In the genomic region with DNA sequence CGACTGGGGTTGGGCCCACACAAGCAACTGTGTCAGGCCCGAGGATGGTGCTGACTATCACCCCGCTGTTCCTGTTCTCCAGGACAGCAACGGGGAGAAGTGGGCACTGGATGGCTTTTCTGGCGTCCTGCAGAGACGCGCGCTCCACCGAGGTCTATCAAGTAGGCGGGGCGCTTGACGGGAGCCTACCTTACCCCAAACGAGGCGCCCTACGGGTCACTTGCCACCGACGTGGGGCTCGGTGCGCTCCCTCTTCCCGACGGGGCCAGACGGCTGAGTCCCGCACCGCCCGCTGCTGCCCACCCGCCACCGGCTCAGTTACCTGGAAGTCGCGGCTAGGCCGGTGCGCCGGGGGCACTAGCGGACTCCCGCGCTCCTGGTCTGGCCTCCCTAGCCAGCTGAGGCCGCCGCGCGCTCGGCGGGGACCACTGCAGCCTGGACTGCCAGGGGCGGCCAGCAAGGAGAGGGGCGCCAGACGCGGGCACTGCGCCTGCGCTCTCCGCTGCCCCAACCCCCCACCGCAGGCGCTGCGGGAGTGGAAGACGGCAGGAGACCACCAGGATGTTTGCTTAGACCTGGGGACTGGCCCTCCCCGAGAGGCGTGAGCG, we compare ENCODE assay signal across 8 mouse cellular contexts. TPM values are rescaled to one million over a fixed set of nuclear protein-coding genes. Genes with fewer than 3 reads are reported as not detected.
DNase-seq lines count a peak whose midpoint lies in the region; ATAC-seq and TF ChIP-seq lines count a peak whose summit lies in the region.

A gene (minus strand): TSS at position 465 of the 608 bp plus-strand sequence.

- H3K36me3 ChIP-seq in forebrain, postnatal 0 days (ENCODE audit: insufficient read depth) = no peaks in the 10 kb centered on the region
- no peaks in the 10 kb centered on the region for H3K36me3 ChIP-seq in hindbrain, embryonic 15.5 days

- H3K27me3 ChIP-seq in cerebellum, adult 2 months (ENCODE audit: control insufficient read depth, insufficient read depth, low read length) = no peaks in the 10 kb centered on the region
- H3K27me3 ChIP-seq in forebrain, postnatal 0 days (ENCODE audit: insufficient read depth, low read length) = no peaks in the 10 kb centered on the region; the same call in 1 of the 2 replicates
- H3K27me3 ChIP-seq in hindbrain, embryonic 15.5 days = no peaks in the 10 kb centered on the region

- H3K27ac ChIP-seq in cerebellum, adult 2 months (ENCODE audit: insufficient read depth, low read length) = peak within 1 kb of the TSS; percentile 90
- peak within 1 kb of the TSS; percentile 45; the same call in 1 of the 2 replicates for H3K27ac ChIP-seq in forebrain, postnatal 0 days (ENCODE audit: low read depth, low read length)
- peak within 1 kb of the TSS; percentile 81 for H3K27ac ChIP-seq in hindbrain, embryonic 15.5 days (replicated peaks)

- no peak for TF ChIP-seq CTCF in cerebellum, adult 2 months (IDR thresholded peaks at IDR 0.05; ENCODE audit: borderline replicate concordance, insufficient read depth, low read depth, low read length)
- TF ChIP-seq CTCF in forebrain, postnatal 0 days (IDR thresholded peaks at IDR 0.05; ENCODE audit: low read depth) = peak; percentile 58

- peak within 1 kb of the TSS; percentile 94 for H3K4me3 ChIP-seq in cerebellum, adult 2 months (replicated peaks; ENCODE audit: insufficient read depth, low read depth, low read length)
- H3K4me3 ChIP-seq in forebrain, postnatal 0 days (ENCODE audit: low read depth, low read length) = peak within 1 kb of the TSS; percentile 66
- peak within 1 kb of the TSS; percentile 93 for H3K4me3 ChIP-seq in hindbrain, embryonic 15.5 days

- peak within 1 kb of the TSS; percentile 61 for H3K9ac ChIP-seq in forebrain, postnatal 0 days
- H3K9ac ChIP-seq in hindbrain, embryonic 15.5 days = peak within 1 kb of the TSS; percentile 86

- H3K9me3 ChIP-seq in forebrain, postnatal 0 days (ENCODE audit: low read length) = no peaks in the 10 kb centered on the region
- no peaks in the 10 kb centered on the region for H3K9me3 ChIP-seq in hindbrain, embryonic 15.5 days

- TF ChIP-seq POLR2A in cerebellum, adult 2 months (IDR thresholded peaks at IDR 0.05; ENCODE audit: borderline replicate concordance, insufficient read depth, low read length) = no peak; the same call in 1 of the 2 replicates

- intact Hi-C loops in left cerebral cortex, postnatal 10 days (cut with DNase I) = loop anchor here (5.0 kb wide), 1 partner anchor 72 kb away; no protein-coding TSS in a partner anchor

- WGBS in cerebellum, adult 2 months = under 1% methylated on average over 55 of the region's 55 CpGs
- WGBS in forebrain, postnatal 0 days = under 1% methylated on average over 53 of the region's 55 CpGs
- WGBS in hindbrain, embryonic 15.5 days = under 1% methylated on average over 54 of the region's 55 CpGs

- DNase-seq in gastrocnemius, postnatal 10 days = peak; percentile 21
- no peak for DNase-seq in gastrocnemius, adult 8-10 months (ENCODE audit: low spot score in 2 of 2)
- peak; percentile 68 to 80 for DNase-seq in cerebellum, adult 2 months
- peak; percentile 75 for DNase-seq in forebrain, postnatal 0 days
- DNase-seq in left cerebral cortex, postnatal 10 days (ENCODE audit: extremely low spot score in 1 of 2, low spot score in 2 of 2) = peak; percentile 34 to 73
- peak; percentile 69 to 80 for DNase-seq in lung, postnatal 4 days
- DNase-seq in right cerebral cortex, postnatal 14 days = peak; percentile 63

- ATAC-seq in forebrain, postnatal 0 days = peak; percentile 92
- ATAC-seq in hindbrain, embryonic 15.5 days (ENCODE audit: low FRiP score, low read depth) = peak; percentile 92

- peaks cover 7% of the 10 kb centered on the region; the same call in 1 of the 2 replicates for H3K4me1 ChIP-seq in cerebellum, adult 2 months (ENCODE audit: control insufficient read depth, insufficient read depth, low read length)
- peaks cover 3% of the 10 kb centered on the region; the same call in 1 of the 2 replicates for H3K4me1 ChIP-seq in forebrain, postnatal 0 days (ENCODE audit: insufficient read depth)
- H3K4me1 ChIP-seq in hindbrain, embryonic 15.5 days (replicated peaks) = peaks cover 18% of the 10 kb centered on the region

- H3K4me2 ChIP-seq in forebrain, postnatal 0 days (ENCODE audit: low read depth) = peak within 1 kb of the TSS; percentile 65
- peak within 1 kb of the TSS; percentile 86 for H3K4me2 ChIP-seq in hindbrain, embryonic 15.5 days

RNA-seq across cellular contexts. Expression of the gene that starts here (rescaled TPM):
- total RNA-seq in gastrocnemius, postnatal 10 days (2021) = under 1 TPM; 0.68 to 0.70 TPM
- total RNA-seq in gastrocnemius, adult 8-10 months (2022) = under 1 TPM; 0.48 to 0.77 (median 0.51) TPM
- polyA plus RNA-seq in cerebellum, adult 2 months (2012; rRNA removed) = 39.1 and 40.2 TPM in 2 replicates
- 9.4 and 13.5 TPM in 2 replicates for total RNA-seq in forebrain, postnatal 0 days (2014; rRNA removed)
- 5.6 and 10.5 TPM in 2 replicates for polyA plus RNA-seq in forebrain, postnatal 0 days (2015; fragmentation: Nextera tagmentation; extraction: Ambion mirVana)
- polyA plus RNA-seq in hindbrain, embryonic 15.5 days (2015; fragmentation: Nextera tagmentation; extraction: Ambion mirVana) = 21.9 and 24.3 TPM in 2 replicates
- 10 to 100 TPM; 11.7 to 13.2 TPM for total RNA-seq in left cerebral cortex, postnatal 10 days (2021)

Comparison
In these comparisons a context has a peak if more than half of its experiments do, and no peak if none do; other contexts are left out.
1. Peak in DNase-seq in gastrocnemius, postnatal 10 days; RNA of the gene not detected or under 1 TPM.
2. DNase-seq: peak in cerebellum, adult 2 months (2 of 2), forebrain, postnatal 0 days (single experiment), left cerebral cortex, postnatal 10 days (2 of 2), lung, postnatal 4 days (2 of 2) and right cerebral cortex, postnatal 14 days (single experiment); none in gastrocnemius, adult 8-10 months (0 of 2).
3. Peak in every context shown above with its lines, with median percentiles within 50 percentile points of each other: H3K27ac ChIP-seq and H3K4me3 ChIP-seq.